Mouse (Mus musculus) mature B cell (primary cell): ENCODE measurements around the gene Kcnq5.

Experiments used
- in situ Hi-C: fragments of 300-500 bp; cut with MboI; formaldehyde crosslinking; loops from 2 replicates; pipeline ENCODE4 v1.14.3; 2019

The Kcnq5 gene

GRCm38 (mm10) chr1:21961251-21962082 lies at the start of gene Kcnq5:
Kcnq5 (minus strand) TSS chr1:21961942.
- in situ Hi-C loops: loop anchor here (25.0 kb wide), 1 partner anchor 749 kb away; the partner anchor contains the start of gene Tmem14a

DNA sequence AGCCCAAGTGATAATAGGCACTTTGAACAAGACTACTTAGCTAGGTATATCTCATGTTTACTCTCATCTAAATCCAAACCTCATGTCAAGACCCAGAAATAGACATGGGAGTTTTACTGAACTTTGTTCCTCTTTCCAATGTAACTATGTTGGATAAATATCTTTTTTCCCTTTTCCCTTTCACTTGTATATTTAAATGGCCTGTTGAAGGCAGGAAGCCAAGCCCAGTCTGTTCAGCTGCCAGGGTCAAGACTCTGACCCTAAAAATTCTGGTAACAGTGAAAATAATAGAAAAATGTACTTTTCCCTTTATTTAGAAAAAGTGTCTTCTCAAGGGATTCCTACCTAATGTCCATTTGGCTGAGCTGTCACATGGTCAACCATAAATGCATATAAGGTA lies 18.0 kb upstream of the Kcnq5 start:
- in situ Hi-C loops: loop anchor here (10.0 kb wide), 1 partner anchor 515 kb away; no protein-coding TSS in a partner anchor

DNA sequence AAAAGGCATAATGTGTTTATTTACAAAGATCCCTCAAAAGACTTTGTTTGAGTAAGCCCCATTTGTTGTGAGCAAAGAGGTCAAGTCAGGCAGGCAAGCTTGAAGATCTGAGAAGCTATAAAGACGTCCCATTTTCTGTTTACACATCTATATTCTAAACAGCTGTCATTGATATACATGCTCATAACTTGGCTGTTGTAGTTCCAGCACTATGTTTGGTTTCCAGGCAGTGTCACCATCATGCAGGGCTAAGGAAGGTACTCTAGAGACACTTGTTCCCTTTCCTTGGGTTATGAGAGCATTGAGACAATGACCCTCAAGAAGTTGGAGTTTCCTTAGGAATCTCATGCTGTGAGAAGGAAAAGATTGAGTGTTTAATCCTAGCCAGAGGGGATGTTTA lies 17.6 kb upstream of the Kcnq5 start:
- in situ Hi-C loops: loop anchor here (10.0 kb wide), 1 partner anchor 514 kb away; no protein-coding TSS in a partner anchor

DNA sequence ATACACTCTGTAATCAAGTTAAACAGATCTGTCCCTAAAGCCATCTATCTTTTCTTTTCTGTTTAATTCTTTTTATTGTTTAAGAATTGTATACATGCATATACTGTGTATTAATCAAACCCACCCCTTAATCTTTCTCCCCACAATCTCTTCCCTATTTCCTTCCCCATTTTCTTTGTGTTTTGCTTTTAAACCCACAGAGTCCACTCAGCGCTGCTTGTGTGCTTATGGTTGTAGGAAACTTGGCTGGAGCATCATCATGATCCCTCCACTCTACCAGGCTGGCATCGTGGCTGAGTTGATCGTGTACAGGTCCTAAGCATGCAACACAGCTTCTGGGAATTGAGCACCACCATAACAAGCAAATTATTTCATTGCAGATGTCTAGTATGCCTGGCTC lies 12.3 kb upstream of the Kcnq5 start:
- in situ Hi-C loops: loop anchor here (10.0 to 25.0 kb wide), 2 partner anchors 509 to 762 kb away; partner anchors contain the start of gene Tmem14a

DNA sequence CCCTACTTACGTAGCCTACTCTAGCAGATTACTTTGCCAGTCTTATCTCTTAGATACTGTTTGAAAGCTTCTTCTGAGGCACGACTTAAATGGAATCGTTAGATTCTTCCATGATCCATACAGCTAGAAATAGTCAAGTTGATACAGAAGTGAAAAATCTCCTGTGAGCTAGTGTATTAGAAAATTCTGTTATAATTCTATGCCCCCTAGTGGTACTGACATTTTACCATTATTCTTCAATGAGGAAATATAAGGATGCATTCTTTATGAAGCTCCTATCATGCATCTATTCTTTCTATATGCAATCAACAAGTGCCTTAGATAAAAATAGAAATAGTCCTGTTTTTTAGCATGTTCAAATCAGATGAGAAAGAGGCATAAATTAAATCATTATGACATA lies 5.4 kb upstream of the Kcnq5 start:
- in situ Hi-C loops: loop anchor here (25.0 kb wide), 1 partner anchor 755 kb away; the partner anchor contains the start of gene Tmem14a

DNA sequence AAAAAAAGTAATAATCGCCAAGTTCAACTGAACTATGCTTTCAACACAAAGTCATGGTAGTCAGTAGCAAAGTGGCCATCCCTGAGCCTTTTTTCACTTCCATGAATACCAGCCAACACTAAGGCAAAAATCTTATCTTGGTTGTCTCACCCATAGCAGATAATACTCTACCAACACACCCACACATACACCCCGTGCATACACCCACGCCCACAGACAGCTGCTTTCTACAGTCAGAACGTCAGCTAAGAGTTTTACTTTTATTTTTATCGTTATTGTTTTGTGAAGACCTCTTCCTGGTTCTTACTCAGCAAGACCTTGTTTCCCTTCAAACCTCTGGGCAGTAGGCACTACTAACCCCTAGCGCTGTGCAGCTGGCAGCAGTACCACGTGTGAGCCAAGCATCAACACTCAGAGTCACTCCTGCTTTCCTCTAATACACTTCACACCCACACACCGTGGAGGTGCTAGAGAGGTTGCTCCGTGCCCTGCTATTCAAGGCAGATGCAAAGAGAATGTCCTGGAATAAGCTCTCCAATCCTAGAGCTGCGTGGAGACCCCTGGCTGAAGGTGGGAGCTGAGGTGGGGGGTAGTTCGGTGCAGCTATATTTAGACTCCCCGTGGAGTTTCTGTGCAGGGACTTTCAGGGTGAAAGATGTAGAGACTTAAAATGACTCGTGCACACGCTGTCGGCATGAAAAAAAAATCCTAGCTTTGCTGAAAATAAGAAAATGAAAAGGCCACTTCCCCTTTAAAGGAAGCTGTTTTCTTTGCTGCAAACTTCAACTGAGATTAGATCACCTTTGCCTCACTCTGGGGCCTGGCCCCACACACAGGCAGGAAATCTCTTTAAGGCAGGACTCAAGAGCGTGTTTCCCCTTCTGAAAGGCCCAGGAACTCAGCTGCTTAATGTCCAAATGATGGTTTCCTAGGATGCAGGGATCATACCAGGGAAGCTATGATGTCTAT lies 1.4 kb upstream of the Kcnq5 start:
- in situ Hi-C loops: loop anchor here (25.0 kb wide), 1 partner anchor 751 kb away; the partner anchor contains the start of gene Tmem14a

GRCm38 (mm10) chr1:21962083-21962471 lies 335 bp upstream of the Kcnq5 start:
- in situ Hi-C loops: loop anchor here (25.0 kb wide), 1 partner anchor 750 kb away; the partner anchor contains the start of gene Tmem14a

GRCm38 (mm10) chr1:21960421-21961250 lies 1.1 kb downstream of the Kcnq5 start:
- in situ Hi-C loops: loop anchor here (25.0 kb wide), 1 partner anchor 748 kb away; the partner anchor contains the start of gene Tmem14a

DNA sequence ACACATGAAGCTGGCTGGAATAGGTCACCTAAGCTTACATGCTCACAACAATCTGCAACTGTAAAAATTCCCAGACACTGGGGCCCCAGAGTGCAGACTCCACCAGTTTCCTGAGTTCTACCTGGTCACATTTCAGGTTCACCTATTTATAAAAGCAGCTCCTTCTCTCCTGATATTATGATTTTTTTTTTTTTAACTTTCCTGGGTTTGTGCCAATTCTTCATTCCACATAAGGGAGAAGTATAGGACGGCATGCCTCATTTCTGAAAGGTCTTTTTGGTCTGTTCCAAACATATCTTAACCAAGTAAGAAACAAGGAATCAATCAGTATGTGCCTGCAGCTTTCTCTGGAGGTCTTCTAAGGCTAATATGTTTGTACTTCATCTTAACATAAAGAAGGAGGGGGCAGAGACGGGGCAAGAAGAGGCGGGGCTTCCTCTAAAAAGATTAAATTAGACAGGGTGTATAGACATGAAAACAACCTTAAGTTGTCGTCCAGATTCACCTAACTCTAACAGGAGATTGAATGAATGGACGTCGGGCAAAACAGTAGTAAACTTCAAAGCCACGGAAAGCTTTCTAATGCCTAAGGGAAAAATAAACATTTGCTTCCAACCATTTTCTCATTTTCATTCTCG lies 2.0 kb downstream of the Kcnq5 start:
- in situ Hi-C loops: loop anchor here (25.0 kb wide), 1 partner anchor 747 kb away; the partner anchor contains the start of gene Tmem14a

DNA sequence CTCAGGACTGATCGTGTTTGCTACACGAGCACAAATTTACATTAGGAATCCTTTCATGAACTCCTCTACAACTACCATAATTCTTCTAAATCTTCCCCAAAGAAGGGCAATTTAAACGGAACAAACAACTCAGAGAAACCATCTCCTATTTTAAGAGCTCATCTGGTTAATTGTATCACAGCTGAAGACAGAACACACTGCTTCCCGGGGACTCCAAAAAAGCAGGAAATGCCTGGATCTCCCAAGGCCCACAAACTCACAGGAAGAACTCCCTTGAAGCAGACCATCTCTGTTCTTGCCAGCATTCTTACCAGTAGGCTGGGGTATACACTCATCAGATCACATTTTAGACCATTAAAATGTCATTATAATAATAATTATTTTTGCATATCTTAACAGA lies 3.7 kb downstream of the Kcnq5 start:
- in situ Hi-C loops: loop anchor here (25.0 kb wide), 1 partner anchor 746 kb away; the partner anchor contains the start of gene Tmem14a

- in situ Hi-C loops: no loop called here
These were observed 20.9 kb downstream of the Kcnq5 start for GRCm38 (mm10) chr1:21940831-21941230.

DNA sequence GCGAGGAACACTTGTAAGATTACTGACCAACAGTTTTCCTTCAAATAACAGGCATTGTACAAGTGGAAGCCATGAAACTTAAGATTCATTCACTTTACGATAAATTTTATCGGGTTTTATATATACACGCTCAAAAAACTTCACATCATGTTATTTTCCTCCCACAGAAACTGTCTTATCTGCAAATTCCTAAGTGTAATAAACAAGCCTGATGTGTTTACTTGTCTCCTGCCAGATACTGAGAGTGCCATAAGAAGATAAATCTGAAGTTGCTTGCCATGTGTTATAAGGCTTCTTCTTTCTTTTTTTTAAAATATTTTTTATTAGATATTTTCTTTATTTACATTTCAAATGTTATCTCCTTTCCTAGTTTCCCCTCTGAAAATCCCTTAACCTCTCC lies 34.6 kb downstream of the Kcnq5 start:
- in situ Hi-C loops: no loop called here

- in situ Hi-C loops: no loop called here
These were observed 38.5 kb downstream of the Kcnq5 start for GRCm38 (mm10) chr1:21923293-21923642.

GRCm38 (mm10) chr1:21922578-21923292 lies 39.0 kb downstream of the Kcnq5 start:
- in situ Hi-C loops: no loop called here

- in situ Hi-C loops: no loop called here
These were observed 42.5 kb downstream of the Kcnq5 start for GRCm38 (mm10) chr1:21919276-21919675.

- in situ Hi-C loops: no loop called here
These were observed 65.5 kb downstream of the Kcnq5 start for GRCm38 (mm10) chr1:21896067-21896719.

GRCm38 (mm10) chr1:21883747-21884146 lies 78.0 kb downstream of the Kcnq5 start:
- in situ Hi-C loops: no loop called here

GRCm38 (mm10) chr1:21870889-21871288 lies 90.9 kb downstream of the Kcnq5 start:
- in situ Hi-C loops: no loop called here

DNA sequence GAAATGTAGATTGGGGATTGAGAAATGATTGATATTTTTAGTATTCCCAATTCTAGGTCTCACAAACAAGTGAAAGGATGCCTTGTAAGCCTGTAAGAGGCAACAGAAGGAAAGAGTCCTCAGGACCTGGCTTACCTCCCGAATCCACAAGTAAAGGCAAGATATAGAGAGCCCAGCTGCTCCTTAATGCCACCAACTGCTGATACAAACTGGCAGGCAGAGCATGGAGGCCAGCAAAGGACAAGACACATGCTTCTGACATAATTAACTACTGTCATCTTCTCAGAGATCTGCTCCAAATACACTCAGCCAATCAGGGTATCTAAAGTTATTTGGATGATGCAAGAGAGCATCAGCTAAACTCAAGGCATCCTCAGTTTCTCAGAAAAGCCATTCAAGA lies 93.3 kb downstream of the Kcnq5 start:
- in situ Hi-C loops: no loop called here
